Mouse (Mus musculus) left cerebral cortex, adult 8-10 months (tissue): Measurements from ENCODE around the gene Carf. TPM values are rescaled to one million over a fixed set of nuclear protein-coding genes. Genes with fewer than 3 reads are reported as not detected.

Source experiments
- DNase-seq, 2 experiments: peaks; one replicate each; pipeline ENCODE4 v3.0.0; 2022; ENCODE audit warnings: low spot score in 2 of 2
- total RNA-seq, 4 experiments: library from RNA; stranded (reverse); gene quantifications; 2 replicates each; pipeline ENCODE4 v1.2.4; 2022

Gene Carf
- total RNA-seq, 4 experiments from 2014 or later = 22.7 to 30.4 (median 27.3) TPM

- DNase-seq = no peak
These were observed 81.3 kb downstream of the Carf start for GRCm38 (mm10) chr1:60179376-60179775.

- peak; percentile 94 to 98 for DNase-seq
These were observed 82.1 kb downstream of the Carf start, which contains the start of gene Nbeal1 for GRCm38 (mm10) chr1:60179932-60180783. Nbeal1 (plus strand) TSS chr1:60180599.

- DNase-seq = peak; percentile 13 to 15
These were observed 82.8 kb downstream of the Carf start for GRCm38 (mm10) chr1:60180784-60181221.

GRCm38 (mm10) chr1:60188454-60188853, 90.4 kb downstream of the Carf start:
- DNase-seq = no peak

- no peak for DNase-seq
These were observed 98.8 kb downstream of the Carf start for GRCm38 (mm10) chr1:60196813-60197212.

- DNase-seq = no peak
These were observed 101.0 kb downstream of the Carf start for GRCm38 (mm10) chr1:60199006-60199405.

Other genes with a start within 250 kb of the Carf start
- 10 to 100 TPM; 54.9 to 60.2 (median 57.9) TPM for gene Fam117b, start 185.2 kb upstream of the Carf start, total RNA-seq
- gene Ica1l, start 55.1 kb upstream of the Carf start, total RNA-seq = 10 to 100 TPM; 34.5 to 40.8 (median 37.5) TPM
- gene Wdr12, start 398 bp downstream of the Carf start, total RNA-seq = 10 to 100 TPM; 31.5 to 34.9 (median 32.4) TPM
- gene Nbeal1, start 82.4 kb downstream of the Carf start, total RNA-seq = 10 to 100 TPM; 23.3 to 28.3 (median 24.5) TPM
- gene Cyp20a1, start 245.1 kb downstream of the Carf start, total RNA-seq = 10 to 100 TPM; 11.1 to 12.7 (median 11.4) TPM